Mouse (Mus musculus): ENCODE measurements around the gene Gm7903.
"Not testable (repeated sequence)": the region's sequence is repeated elsewhere in the genome, so short reads cannot be mapped to it uniquely, and the experiment has no call there.

Gene Gm7903

DNA sequence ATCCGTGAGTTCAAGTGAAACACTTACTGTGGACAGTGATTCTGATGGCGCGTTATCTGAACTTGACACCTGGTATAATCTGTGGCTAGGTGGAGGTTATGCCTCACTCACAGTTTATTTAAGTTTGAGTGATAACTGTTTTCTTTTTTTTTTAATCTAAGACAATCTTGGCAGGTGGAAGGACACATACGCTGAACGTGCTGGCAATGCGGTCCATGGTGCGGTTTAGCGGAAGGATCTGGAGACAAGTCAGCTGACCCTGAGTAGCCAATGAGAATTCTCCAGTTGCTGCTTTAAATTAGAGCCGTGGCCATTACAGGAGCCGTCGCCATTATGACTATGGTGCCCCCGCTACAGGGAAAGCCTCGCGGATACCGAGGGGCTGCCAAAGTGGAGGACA lies at the start of gene Gm7903:
Gm7903 (plus strand) TSS at position 301 of the 400 bp plus-strand sequence.
- not testable (repeated sequence) for DNase-seq (ENCODE audit: low read depth, low spot score)

DNA sequence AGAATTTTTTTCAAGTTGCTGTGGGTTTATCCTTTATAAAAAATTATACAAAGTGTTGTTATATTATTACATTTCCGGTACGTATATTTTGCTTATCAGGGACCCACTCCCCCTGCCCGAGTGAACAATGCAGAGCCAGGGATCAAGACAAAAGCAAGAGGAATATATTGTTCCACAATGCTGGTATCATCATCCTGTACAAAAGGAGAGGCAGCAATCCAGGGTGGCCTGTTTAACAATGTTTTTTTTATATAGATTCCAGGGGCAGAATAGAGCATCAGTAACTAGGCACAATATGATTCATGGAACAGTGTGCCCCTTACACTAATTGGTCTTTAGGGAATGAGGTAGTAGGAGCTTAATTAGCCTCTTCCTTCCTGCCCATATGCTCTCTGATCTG lies 30.1 kb upstream of the Gm7903 start:
- DNase-seq (ENCODE audit: low read depth, low spot score), result not testable (repeated sequence)

DNA sequence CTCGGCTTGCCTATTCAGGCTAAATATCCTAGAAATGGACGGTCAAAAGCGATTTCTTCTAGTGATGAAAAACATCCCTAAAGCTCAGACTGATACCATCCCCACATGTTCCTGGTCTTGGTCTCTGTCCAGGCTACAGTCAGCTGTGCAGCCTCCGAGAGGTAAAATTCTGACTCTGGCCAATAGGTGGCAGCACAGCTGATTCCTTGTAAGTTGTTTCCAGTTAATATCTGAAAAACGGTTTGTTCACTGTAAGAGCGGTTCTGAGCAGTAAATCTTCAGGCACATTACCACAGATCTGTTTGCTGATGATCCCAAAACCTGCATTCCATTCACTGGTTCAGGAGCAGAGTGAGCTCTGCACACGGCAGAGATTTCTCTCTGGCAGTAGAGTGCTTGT lies 12.4 kb upstream of the Gm7903 start:
- not testable (repeated sequence) for DNase-seq (ENCODE audit: low read depth, low spot score)

DNA sequence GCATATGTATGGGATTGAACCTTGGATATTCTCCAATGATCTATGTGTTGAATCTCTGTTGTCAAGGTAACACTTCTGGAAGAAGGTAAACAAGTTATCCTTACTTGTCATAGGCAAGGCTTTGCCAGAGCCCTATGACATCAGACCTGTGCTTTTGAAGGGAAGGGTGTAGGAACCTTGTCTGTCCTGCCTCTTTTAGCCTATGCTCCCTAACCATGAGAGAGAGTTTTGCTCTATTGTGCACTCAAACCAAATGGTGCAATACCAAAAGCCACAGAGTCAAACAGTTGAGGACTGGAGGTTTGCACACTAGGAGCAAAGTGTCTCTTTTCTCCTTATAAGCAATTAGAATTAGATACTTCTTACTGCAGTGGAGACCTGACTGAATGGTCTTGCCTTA lies 11.8 kb upstream of the Gm7903 start:
- DNase-seq (ENCODE audit: low read depth, low spot score), result not testable (repeated sequence)

DNA sequence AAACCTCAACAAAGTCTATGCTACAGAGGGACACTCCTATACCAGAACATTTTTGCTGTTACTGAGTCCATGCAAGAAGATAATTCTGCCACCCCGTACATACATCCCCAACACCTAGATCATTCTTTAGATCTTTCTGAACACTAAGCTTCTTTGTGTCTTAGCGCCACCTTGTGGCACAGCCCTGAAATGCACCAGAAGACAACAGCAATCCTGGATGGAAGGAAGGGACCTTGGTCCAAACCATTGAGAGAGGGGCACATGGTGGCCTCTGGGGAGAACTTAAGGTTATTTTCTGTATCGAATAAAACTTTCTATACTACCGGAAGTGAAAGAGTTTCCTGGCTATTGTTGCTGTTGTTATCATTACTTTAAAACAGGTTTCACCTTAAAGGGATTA lies 11.2 kb upstream of the Gm7903 start:
- not testable (repeated sequence) for DNase-seq (ENCODE audit: low read depth, low spot score)

DNA sequence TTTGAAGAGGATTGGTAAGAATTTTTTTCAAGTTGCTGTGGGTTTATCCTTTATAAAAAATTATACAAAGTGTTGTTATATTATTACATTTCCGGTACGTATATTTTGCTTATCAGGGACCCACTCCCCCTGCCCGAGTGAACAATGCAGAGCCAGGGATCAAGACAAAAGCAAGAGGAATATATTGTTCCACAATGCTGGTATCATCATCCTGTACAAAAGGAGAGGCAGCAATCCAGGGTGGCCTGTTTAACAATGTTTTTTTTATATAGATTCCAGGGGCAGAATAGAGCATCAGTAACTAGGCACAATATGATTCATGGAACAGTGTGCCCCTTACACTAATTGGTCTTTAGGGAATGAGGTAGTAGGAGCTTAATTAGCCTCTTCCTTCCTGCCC lies 30.5 kb downstream of the Gm7903 start:
- not testable (repeated sequence) for DNase-seq (ENCODE audit: low read depth, low spot score)

DNA sequence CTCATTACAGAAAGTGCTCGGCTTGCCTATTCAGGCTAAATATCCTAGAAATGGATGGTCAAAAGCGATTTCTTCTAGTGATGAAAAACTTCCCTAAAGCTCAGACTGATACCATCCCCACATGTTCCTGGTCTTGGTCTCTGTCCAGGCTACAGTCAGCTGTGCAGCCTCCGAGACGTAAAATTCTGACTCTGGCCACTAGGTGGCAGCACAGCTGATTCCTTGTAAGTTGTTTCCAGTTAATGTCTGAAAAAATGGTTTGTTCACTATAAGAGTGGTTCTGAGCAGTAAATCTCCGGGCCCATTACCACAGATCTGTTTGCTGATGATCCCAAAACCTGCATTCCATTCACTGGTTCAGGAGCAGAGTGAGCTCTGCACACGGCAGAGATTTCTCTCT lies 48.3 kb downstream of the Gm7903 start:
- not testable (repeated sequence) for DNase-seq (ENCODE audit: low read depth, low spot score)

DNA sequence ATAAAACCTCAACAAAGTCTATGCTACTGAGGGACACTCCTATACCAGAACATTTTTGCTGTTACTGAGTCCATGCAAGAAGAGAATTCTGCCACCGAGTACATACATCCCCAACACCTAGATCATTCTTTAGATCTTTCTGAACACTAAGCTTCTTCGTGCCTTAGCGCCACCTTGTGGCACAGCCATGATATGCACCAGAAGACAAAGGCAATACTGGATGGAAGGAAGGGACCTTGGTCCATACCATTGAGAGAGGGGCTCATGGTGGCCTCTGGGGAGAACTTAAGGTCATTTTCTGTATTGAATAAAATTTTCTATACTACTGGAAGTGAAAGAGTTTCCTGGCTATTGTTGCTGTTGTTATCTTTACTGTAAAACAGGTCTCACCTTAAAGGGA lies 49.5 kb downstream of the Gm7903 start:
- DNase-seq (ENCODE audit: low read depth, low spot score), result not testable (repeated sequence)

Data from CD4-positive, CD25-positive, alpha-beta regulatory T cell, adult 2 months (primary cell).